Mouse (Mus musculus) hindbrain, embryonic 16.5 days (tissue): ENCODE measurements around the gene Lrrc32. TPM values are rescaled to one million over a fixed set of nuclear protein-coding genes. Genes with fewer than 3 reads are reported as not detected.
A peak's percentile ranks its signal among the peaks of the same experiment; 100 is the strongest.

Source experiments
- ATAC-seq: fragments of 200-750 bp; cut with Nextera tagmentation; 2 replicates; pipeline ENCODE4 v1.8.0; 2017; ENCODE audit warnings: moderate TSS enrichment, moderate library complexity
- H3K27ac ChIP-seq: fragments of 300-500 bp; sonication (generic); 2 replicates; pipeline ENCODE4 v1.5.1; 2014; ENCODE audit warnings: low read depth, mild to moderate bottlenecking, control low read depth, low read length, moderate library complexity
- H3K27me3 ChIP-seq: fragments of 300-500 bp; sonication (generic); replicated peaks from 2 replicates; pipeline ENCODE4 v1.6.1; 2014; ENCODE audit warnings: low read length; ENCODE audit not compliant: control insufficient read depth, insufficient read depth
- H3K36me3 ChIP-seq: fragments of 300-500 bp; sonication (generic); 2 replicates; pipeline ENCODE4 v1.6.1; 2014; ENCODE audit warnings: mild to moderate bottlenecking, low read length, moderate library complexity, mixed read lengths; ENCODE audit not compliant: control insufficient read depth, insufficient read depth
- H3K4me1 ChIP-seq: fragments of 300-500 bp; sonication (generic); 2 replicates; pipeline ENCODE4 v1.6.1; 2014; ENCODE audit warnings: low read depth, low read length; ENCODE audit not compliant: control insufficient read depth, insufficient read depth
- H3K4me2 ChIP-seq: fragments of 300-500 bp; sonication (generic); 2 replicates; pipeline ENCODE4 v1.6.1; 2014; ENCODE audit warnings: mild to moderate bottlenecking, low read length, control low read depth, moderate library complexity
- H3K4me3 ChIP-seq: fragments of 300-500 bp; sonication (generic); 2 replicates; pipeline ENCODE4 v1.5.1; 2014; ENCODE audit warnings: mild to moderate bottlenecking, low read length, control low read depth, moderate library complexity
- H3K9ac ChIP-seq: fragments of 300-500 bp; sonication (generic); 2 replicates; pipeline ENCODE4 v1.6.1; 2014; ENCODE audit warnings: low read depth, mild to moderate bottlenecking, control low read depth, low read length, moderate library complexity
- H3K9me3 ChIP-seq: fragments of 300-500 bp; sonication (generic); 2 replicates; pipeline ENCODE4 v1.6.1; 2014; ENCODE audit warnings: mild to moderate bottlenecking, low read length, moderate library complexity; ENCODE audit not compliant: control insufficient read depth
- WGBS: fragments of 180-500 bp; shearing (Covaris S2); extraction: QIAGEN DNeasy Blood & Tissue Kit; methylation state at CpG from one replicate; pipeline ENCODE4 v1.1.7; 2014; 5-methylcytosine and 5-hydroxymethylcytosine counted together
- polyA plus RNA-seq: library from polyadenylated mRNA; unstranded; fragments of >200 nt; fragmentation: Nextera tagmentation; extraction: Ambion mirVana; gene quantifications from 2 replicates; pipeline ENCODE4 v1.2.1, GENCODE M21; 2015

The Lrrc32 gene
- polyA plus RNA-seq, 1 experiment from 2014 or later: 4.1 TPM

GRCm38 (mm10) chr7:98501078-98501477 lies 12.0 kb downstream of the Lrrc32 start:
- Histone ChIP-seq H3K27ac (no peak overlapping the region), H3K9me3 (no peaks in the 10 kb centered on the region), H3K4me2 (no peak overlapping the region), H3K9ac (no peak overlapping the region), H3K4me1 (peaks cover 8% of the 10 kb centered on the region), H3K27me3 (no peaks in the 10 kb centered on the region), H3K4me3 (no peak overlapping the region), H3K36me3 (no peaks in the 10 kb centered on the region)
- WGBS: 74% methylated on average over 7 of the region's 7 CpGs
- ATAC-seq: peak; percentile 50; the same call in 1 of the 2 replicates

GRCm38 (mm10) chr7:98502921-98503320 lies 13.8 kb downstream of the Lrrc32 start:
- no peak overlapping the region for H3K27ac ChIP-seq

GRCm38 (mm10) chr7:98503951-98504647 lies 15.0 kb downstream of the Lrrc32 start:
- H3K4me2 ChIP-seq: no peak overlapping the region
- H3K9ac ChIP-seq: no peak overlapping the region
- no peaks in the 10 kb centered on the region for H3K9me3 ChIP-seq
- H3K27ac ChIP-seq: no peak overlapping the region; the same call in 1 of the 2 replicates
- H3K4me1 ChIP-seq: peaks cover 8% of the 10 kb centered on the region
- WGBS: 68% methylated on average over 6 of the region's 6 CpGs
- no peaks in the 10 kb centered on the region for H3K36me3 ChIP-seq
- no peak overlapping the region for H3K4me3 ChIP-seq
- ATAC-seq: 0 out of 2 replicates have a peak, but pooled peaks have one; percentile 57
- no peaks in the 10 kb centered on the region for H3K27me3 ChIP-seq

More at GRCm38 (mm10) chr7:98502921-98503320, 13.8 kb downstream of the Lrrc32 start:
- no peaks in the 10 kb centered on the region for H3K27me3 ChIP-seq
- WGBS: 34% methylated on average over 5 of the region's 5 CpGs
- H3K4me1 ChIP-seq: peaks cover 8% of the 10 kb centered on the region
- H3K4me2 ChIP-seq: no peak overlapping the region
- H3K4me3 ChIP-seq: no peak overlapping the region
- no peaks in the 10 kb centered on the region for H3K9me3 ChIP-seq
- ATAC-seq: no peak
- peak overlapping the region; percentile 23; the same call in 1 of the 2 replicates for H3K9ac ChIP-seq
- no peaks in the 10 kb centered on the region for H3K36me3 ChIP-seq

- no peak for ATAC-seq
- WGBS: 35% methylated on average over 5 of the region's 5 CpGs
- H3K4me3 ChIP-seq: no peak overlapping the region
- H3K4me2 ChIP-seq: no peak overlapping the region
- no peak overlapping the region for H3K9ac ChIP-seq
- no peaks in the 10 kb centered on the region for H3K36me3 ChIP-seq
- peak overlapping the region; percentile 35; the same call in 1 of the 2 replicates for H3K27ac ChIP-seq
- H3K27me3 ChIP-seq: no peaks in the 10 kb centered on the region
- H3K4me1 ChIP-seq: peaks cover 8% of the 10 kb centered on the region
- no peaks in the 10 kb centered on the region for H3K9me3 ChIP-seq
Measured at GRCm38 (mm10) chr7:98504726-98505314, 15.7 kb downstream of the Lrrc32 start.

- 36% methylated on average over 3 of the region's 3 CpGs for whole genome bisulfite sequencing
- ATAC-seq: no peak
- H3K9me3 ChIP-seq: no peaks in the 10 kb centered on the region
- H3K4me1 ChIP-seq: peaks cover 8% of the 10 kb centered on the region
- H3K27me3 ChIP-seq: no peaks in the 10 kb centered on the region
- no peaks in the 10 kb centered on the region for H3K36me3 ChIP-seq
- no peak overlapping the region for H3K4me3 ChIP-seq
- H3K4me2 ChIP-seq: no peak overlapping the region
- no peak overlapping the region for H3K9ac ChIP-seq
- H3K27ac ChIP-seq: no peak overlapping the region
Measured at GRCm38 (mm10) chr7:98505664-98506063, 16.6 kb downstream of the Lrrc32 start.

GRCm38 (mm10) chr7:98510961-98511958 lies 22.2 kb downstream of the Lrrc32 start:
- Histone ChIP-seq H3K27ac (no peak overlapping the region), H3K4me2 (no peak overlapping the region), H3K27me3 (no peaks in the 10 kb centered on the region), H3K9me3 (no peaks in the 10 kb centered on the region), H3K36me3 (no peaks in the 10 kb centered on the region), H3K4me1 (no peaks in the 10 kb centered on the region; the same call in 1 of the 2 replicates), H3K4me3 (no peak overlapping the region), H3K9ac (no peak overlapping the region)
- 69% methylated on average over 15 of the region's 15 CpGs for WGBS
- ATAC-seq: no peak

GRCm38 (mm10) chr7:98513251-98513650 lies 24.2 kb downstream of the Lrrc32 start:
- WGBS: 79% methylated on average over 3 of the region's 3 CpGs
- no peak for ATAC-seq
- no peaks in the 10 kb centered on the region for H3K9me3 ChIP-seq

GRCm38 (mm10) chr7:98522576-98522975 lies 33.5 kb downstream of the Lrrc32 start:
- Histone ChIP-seq H3K9ac (no peak overlapping the region), H3K4me2 (no peak overlapping the region), H3K36me3 (no peaks in the 10 kb centered on the region), H3K27ac (no peak overlapping the region), H3K27me3 (no peaks in the 10 kb centered on the region), H3K9me3 (no peaks in the 10 kb centered on the region), H3K4me1 (peaks cover 15% of the 10 kb centered on the region), H3K4me3 (no peak overlapping the region)
- 72% methylated on average over 5 of the region's 5 CpGs for WGBS
- peak; percentile 21 for ATAC-seq

More at GRCm38 (mm10) chr7:98513251-98513650, 24.2 kb downstream of the Lrrc32 start:
- H3K27ac ChIP-seq: no peak overlapping the region
- H3K4me2 ChIP-seq: no peak overlapping the region
- H3K36me3 ChIP-seq: no peaks in the 10 kb centered on the region
- no peaks in the 10 kb centered on the region; the same call in 1 of the 2 replicates for H3K4me1 ChIP-seq
- no peak overlapping the region for H3K9ac ChIP-seq
- H3K27me3 ChIP-seq: no peaks in the 10 kb centered on the region
- H3K4me3 ChIP-seq: no peak overlapping the region
